Mouse (Mus musculus) liver, embryonic 15.5 days (tissue): ENCODE measurements around the gene Cdh6. TPM values are rescaled to one million over a fixed set of nuclear protein-coding genes. Genes with fewer than 3 reads are reported as not detected.

Experiments
- ATAC-seq: fragments of 200-750 bp; cut with Nextera tagmentation; 2 replicates; pipeline ENCODE4 v1.8.0; 2017; ENCODE audit warnings: moderate number of reproducible peaks, mild to moderate bottlenecking, moderate library complexity; ENCODE audit not compliant: insufficient read depth
- H3K27ac ChIP-seq: fragments of 300-500 bp; sonication (generic); replicated peaks from 2 replicates; pipeline ENCODE4 v1.5.1; 2015; ENCODE audit warnings: mild to moderate bottlenecking, inconsistent platforms
- H3K27me3 ChIP-seq: fragments of 300-500 bp; sonication (generic); 2 replicates; pipeline ENCODE4 v1.6.1; 2015; ENCODE audit warnings: mild to moderate bottlenecking, inconsistent platforms
- H3K36me3 ChIP-seq: fragments of 300-500 bp; sonication (generic); replicated peaks from 2 replicates; pipeline ENCODE4 v1.6.1; 2015; ENCODE audit warnings: moderate library complexity, mild to moderate bottlenecking, inconsistent platforms
- H3K4me1 ChIP-seq: fragments of 300-500 bp; sonication (generic); replicated peaks from 2 replicates; pipeline ENCODE4 v1.6.1; 2015; ENCODE audit warnings: inconsistent platforms
- H3K4me2 ChIP-seq: fragments of 300-500 bp; sonication (generic); 2 replicates; pipeline ENCODE4 v1.6.1; 2015; ENCODE audit warnings: moderate library complexity, mild to moderate bottlenecking, inconsistent platforms
- H3K4me3 ChIP-seq: fragments of 300-500 bp; sonication (generic); replicated peaks from 2 replicates; pipeline ENCODE4 v1.5.1; 2015; ENCODE audit warnings: mild to moderate bottlenecking, inconsistent platforms
- H3K9ac ChIP-seq: fragments of 300-500 bp; sonication (generic); 2 replicates; pipeline ENCODE4 v1.6.1; 2015; ENCODE audit warnings: moderate library complexity, mild to moderate bottlenecking, inconsistent platforms
- H3K9me3 ChIP-seq: fragments of 300-500 bp; sonication (generic); replicated peaks from 2 replicates; pipeline ENCODE4 v1.6.1; 2016; ENCODE audit warnings: inconsistent platforms
- WGBS: fragments of 180-500 bp; shearing (Covaris S2); methylation state at CpG from one replicate; pipeline ENCODE4 v1.1.7; 2015; ENCODE audit warnings: mixed read lengths; ENCODE audit not compliant: insufficient replicate concordance; 5-methylcytosine and 5-hydroxymethylcytosine counted together
- polyA plus RNA-seq: library from polyadenylated mRNA; unstranded; fragments of >200 nt; fragmentation: Nextera tagmentation; extraction: Ambion mirVana; gene quantifications from 2 replicates; pipeline ENCODE4 v1.2.1, GENCODE M21; 2015

The Cdh6 gene
- polyA plus RNA-seq: 0.07 and 0.15 TPM in 2 replicates

DNA sequence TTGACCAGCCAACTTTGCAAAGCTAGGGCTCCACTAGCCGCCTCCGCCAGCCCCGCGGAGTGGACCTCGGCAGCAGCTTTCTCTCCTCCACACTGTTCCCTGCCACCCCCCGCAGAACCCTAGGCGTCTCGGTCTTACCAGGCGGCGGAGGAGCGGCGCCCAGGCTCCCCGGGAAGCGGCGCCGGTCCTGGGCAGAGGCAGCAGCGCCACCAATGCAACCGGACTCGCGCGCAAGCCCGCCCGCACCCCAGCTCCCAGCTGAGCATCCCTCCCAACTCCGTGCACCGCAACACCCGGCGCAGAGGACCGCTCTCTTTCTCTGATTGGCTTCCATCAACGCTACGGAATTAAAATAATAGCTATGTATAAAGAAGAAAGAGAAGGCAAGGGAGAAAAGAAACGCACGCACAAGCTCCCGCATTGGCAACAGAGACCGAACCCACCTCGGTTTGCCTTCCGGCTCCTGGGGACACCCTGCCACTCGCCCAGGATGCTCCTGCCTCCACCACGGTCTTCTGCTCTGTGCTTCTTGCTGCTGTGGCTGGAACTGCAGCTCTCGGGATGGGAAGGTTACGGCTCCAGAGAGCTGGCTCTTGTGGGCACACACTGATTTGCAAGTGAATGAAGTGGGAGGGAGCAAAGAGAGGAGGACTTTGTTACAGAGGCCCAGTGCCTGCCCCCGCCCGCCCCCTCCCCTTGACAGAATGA lies at the start of gene Cdh6:
Gene Cdh6 (minus strand): TSS at position 605 of the 708 bp plus-strand sequence.
- H3K9me3 ChIP-seq: no peaks in the 10 kb centered on the region
- no peak within 1 kb of the TSS for H3K9ac ChIP-seq
- ATAC-seq: no peak
- peak within 1 kb of the TSS; percentile 26 for H3K4me3 ChIP-seq
- H3K36me3 ChIP-seq: no peaks in the 10 kb centered on the region
- 1% methylated on average over 42 of the region's 42 CpGs for WGBS
- H3K27me3 ChIP-seq: peaks cover 54% of the 10 kb centered on the region
- no peak within 1 kb of the TSS for H3K27ac ChIP-seq
- no peaks in the 10 kb centered on the region for H3K4me1 ChIP-seq
- peak within 1 kb of the TSS; percentile 53 for H3K4me2 ChIP-seq

DNA sequence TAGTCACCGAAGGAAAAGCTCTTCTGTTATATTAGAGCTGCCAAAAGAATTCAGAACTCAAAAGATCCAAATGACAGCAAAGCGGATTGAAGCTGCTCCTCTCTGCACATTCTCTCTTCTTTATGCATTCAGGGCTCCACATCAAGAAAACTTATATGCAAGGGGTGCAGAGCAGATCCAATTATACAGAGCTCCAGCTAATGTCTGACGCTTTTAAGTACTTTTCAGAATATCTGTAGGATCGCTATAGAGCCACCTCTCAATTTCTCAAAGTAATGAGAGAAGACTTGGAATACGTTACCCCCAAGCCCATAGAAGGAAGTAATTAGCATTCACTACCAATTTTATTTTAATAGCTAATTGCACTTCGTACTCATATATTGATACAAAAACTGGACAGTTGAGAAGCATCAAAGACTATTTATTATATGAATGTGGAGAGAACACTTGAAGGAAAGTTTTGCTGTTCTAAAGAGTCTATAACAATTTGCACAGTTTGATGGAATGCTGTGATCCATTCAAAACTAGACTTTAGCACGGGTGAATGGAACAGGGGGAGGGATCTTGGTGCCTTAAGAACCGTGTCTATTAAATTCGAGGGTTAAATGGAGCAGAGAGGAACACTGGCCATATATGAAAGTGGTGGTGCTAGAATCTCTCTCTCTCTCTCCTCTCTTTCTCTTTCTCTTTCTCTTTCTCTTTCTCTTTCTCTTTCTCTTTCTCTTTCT lies 46.4 kb upstream of the Cdh6 start:
- H3K4me1 ChIP-seq: no peaks in the 10 kb centered on the region
- no peaks in the 10 kb centered on the region for H3K36me3 ChIP-seq
- no peak overlapping the region for H3K9ac ChIP-seq
- H3K27ac ChIP-seq: no peak overlapping the region
- H3K9me3 ChIP-seq: no peaks in the 10 kb centered on the region
- no peaks in the 10 kb centered on the region for H3K27me3 ChIP-seq
- 67% methylated on average over 9 of the region's 9 CpGs for WGBS
- H3K4me2 ChIP-seq: no peak overlapping the region
- H3K4me3 ChIP-seq: no peak overlapping the region
- ATAC-seq: no peak

DNA sequence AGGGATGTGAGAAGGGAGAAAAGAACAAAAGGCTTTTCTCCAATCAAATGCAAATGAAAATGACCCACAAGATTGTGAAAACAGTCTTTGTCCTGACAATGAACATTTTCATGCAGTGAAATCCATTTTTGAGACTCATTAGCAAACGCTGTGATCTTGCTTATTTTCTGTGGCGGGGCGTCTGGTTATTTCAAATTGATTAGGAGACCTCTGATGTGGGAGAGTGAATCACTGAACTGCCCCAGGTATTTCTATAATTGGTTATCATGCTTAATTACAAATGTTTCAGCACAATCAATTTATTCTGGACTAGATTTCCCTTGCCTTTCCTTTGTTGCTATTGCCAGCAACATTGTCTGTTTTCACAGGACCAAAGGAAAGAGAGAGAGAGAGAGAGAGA lies 44.3 kb upstream of the Cdh6 start:
- no peak overlapping the region for H3K4me3 ChIP-seq
- no peak overlapping the region for H3K27ac ChIP-seq
- 73% methylated on average over 3 of the region's 3 CpGs for WGBS
- no peaks in the 10 kb centered on the region for H3K4me1 ChIP-seq
- no peaks in the 10 kb centered on the region for H3K36me3 ChIP-seq
- ATAC-seq: no peak
- no peak overlapping the region for H3K9ac ChIP-seq
- H3K4me2 ChIP-seq: no peak overlapping the region
- H3K9me3 ChIP-seq: no peaks in the 10 kb centered on the region
- H3K27me3 ChIP-seq: no peaks in the 10 kb centered on the region

DNA sequence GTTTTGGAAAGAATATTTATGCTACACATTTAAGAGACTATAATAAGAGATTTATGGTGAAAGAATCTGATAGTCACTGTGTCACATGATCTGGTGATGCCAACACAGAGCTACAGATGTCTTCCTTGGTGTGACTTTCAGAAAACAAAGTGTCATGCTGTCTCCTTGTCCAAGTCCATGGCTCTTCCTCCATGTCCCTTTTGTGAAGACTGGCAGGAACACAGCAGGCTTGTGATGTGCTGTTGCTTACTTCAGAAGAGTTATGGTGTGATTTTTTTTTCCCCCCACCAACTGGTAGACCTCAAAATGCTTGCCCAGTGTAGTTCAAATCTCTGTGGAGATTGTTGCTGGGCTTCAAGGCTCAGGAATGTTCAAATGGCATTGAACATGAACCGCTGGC lies 43.7 kb upstream of the Cdh6 start:
- H3K36me3 ChIP-seq: no peaks in the 10 kb centered on the region
- no peak overlapping the region for H3K4me2 ChIP-seq
- ATAC-seq: no peak
- H3K27ac ChIP-seq: no peak overlapping the region
- H3K4me1 ChIP-seq: no peaks in the 10 kb centered on the region
- H3K9ac ChIP-seq: no peak overlapping the region
- WGBS: 67% methylated on average over 1 of the region's 1 CpGs
- H3K27me3 ChIP-seq: no peaks in the 10 kb centered on the region
- H3K9me3 ChIP-seq: no peaks in the 10 kb centered on the region
- H3K4me3 ChIP-seq: no peak overlapping the region

DNA sequence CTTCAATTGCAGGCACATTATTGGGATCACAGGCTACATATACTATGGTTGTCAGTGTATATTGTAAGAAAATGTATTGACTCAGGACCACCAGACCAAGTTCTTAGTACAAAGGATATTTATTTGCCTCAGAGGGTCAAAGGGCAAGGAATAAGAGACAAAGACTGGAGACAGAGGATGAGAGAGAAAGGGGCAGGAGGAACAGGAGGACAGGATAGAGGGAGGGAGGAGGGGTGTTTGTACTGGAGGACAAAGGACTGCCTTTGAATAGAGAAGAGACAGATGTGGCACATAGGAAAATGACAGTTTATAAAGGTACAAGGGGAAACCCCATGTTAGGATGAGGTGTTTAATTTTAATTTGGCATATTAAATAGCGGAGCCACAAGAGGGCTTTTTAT lies 39.5 kb upstream of the Cdh6 start:
- Histone ChIP-seq H3K27me3 (no peaks in the 10 kb centered on the region), H3K9ac (no peak overlapping the region), H3K27ac (no peak overlapping the region), H3K9me3 (no peaks in the 10 kb centered on the region), H3K4me1 (no peaks in the 10 kb centered on the region), H3K4me2 (no peak overlapping the region), H3K36me3 (no peaks in the 10 kb centered on the region), H3K4me3 (no peak overlapping the region)
- 69% methylated on average over 1 of the region's 1 CpGs for WGBS
- no peak for ATAC-seq

DNA sequence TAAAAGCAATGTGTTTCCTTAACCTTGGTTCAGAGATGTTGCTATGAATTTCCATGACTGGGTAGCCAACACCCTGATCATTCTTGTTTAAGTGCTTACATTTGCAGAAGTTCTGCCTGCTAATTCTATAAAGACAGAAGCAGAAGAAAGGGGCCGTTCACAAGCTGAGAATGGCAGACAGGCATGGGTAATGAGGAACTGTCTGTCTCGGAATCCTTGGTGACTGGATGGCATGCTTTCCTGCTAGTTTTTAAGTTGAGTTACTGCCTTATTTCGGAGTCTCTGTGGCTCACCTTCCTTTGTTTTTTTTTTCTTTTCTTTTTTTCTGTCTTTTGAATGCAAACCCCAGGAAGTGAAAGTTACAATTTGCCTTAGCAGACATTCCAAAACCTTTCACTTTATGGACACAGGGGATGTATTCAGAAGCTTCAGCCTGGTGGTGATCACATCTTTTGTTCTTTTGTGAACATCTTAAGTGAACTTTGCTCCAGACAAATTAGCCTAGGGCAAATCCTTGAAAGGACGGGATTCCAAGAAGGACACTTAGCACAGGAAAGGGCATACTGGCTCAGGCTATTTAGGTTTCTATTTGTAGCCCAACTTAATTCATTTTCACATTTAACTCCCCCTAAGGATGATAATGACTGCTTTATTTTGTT lies 38.7 kb upstream of the Cdh6 start:
- no peak overlapping the region for H3K4me2 ChIP-seq
- no peaks in the 10 kb centered on the region for H3K4me1 ChIP-seq
- H3K36me3 ChIP-seq: no peaks in the 10 kb centered on the region
- no peaks in the 10 kb centered on the region for H3K9me3 ChIP-seq
- H3K9ac ChIP-seq: no peak overlapping the region
- WGBS: 29% methylated on average over 4 of the region's 4 CpGs
- H3K4me3 ChIP-seq: no peak overlapping the region
- ATAC-seq: no peak
- no peak overlapping the region for H3K27ac ChIP-seq
- H3K27me3 ChIP-seq: no peaks in the 10 kb centered on the region

DNA sequence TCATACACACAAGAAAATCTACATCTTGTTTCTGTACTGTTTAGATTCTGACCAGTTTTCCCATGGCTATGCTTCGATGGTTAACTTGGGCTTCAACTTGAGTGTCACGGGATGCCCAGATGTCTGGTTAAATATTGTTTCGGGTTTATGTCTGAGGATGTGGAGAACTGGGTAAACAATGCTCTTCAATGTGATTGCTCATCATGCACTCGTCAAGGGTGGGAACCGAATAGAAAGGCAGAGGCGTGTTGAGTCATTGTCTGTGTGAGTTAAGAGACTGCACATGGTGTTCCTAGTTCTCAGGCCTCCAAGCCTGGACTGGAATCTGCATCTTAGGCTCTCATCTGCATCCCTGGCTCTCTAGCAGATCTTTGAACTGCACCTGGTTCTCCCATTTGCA lies 36.7 kb upstream of the Cdh6 start:
- 61% methylated on average over 6 of the region's 6 CpGs for WGBS
- Histone ChIP-seq H3K9me3 (no peaks in the 10 kb centered on the region), H3K4me3 (no peak overlapping the region), H3K36me3 (no peaks in the 10 kb centered on the region), H3K27me3 (no peaks in the 10 kb centered on the region), H3K27ac (no peak overlapping the region), H3K9ac (no peak overlapping the region), H3K4me1 (no peaks in the 10 kb centered on the region), H3K4me2 (no peak overlapping the region)
- ATAC-seq: no peak

DNA sequence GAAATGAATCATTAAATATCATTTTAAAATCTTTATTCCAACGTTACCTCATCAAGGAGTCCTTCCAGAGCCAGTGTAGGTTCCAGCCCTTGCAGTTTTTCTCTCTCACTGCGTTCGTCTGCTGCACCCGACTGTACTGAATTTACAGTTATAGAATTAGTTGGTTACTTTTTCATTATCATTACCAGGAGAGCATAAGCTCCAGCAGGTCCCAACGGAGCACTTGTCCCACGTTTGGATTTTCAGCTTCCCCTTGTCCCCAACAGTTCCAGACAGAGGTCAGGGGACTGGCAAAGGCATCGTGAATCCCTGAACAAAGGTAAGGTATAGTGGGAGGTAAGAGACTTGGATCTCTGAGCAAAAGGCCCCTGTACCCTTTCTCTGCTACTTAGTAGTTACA lies 35.2 kb upstream of the Cdh6 start:
- no peak overlapping the region for H3K4me3 ChIP-seq
- WGBS: 68% methylated on average over 7 of the region's 7 CpGs
- H3K4me2 ChIP-seq: no peak overlapping the region
- no peaks in the 10 kb centered on the region for H3K27me3 ChIP-seq
- no peak for ATAC-seq
- no peaks in the 10 kb centered on the region for H3K9me3 ChIP-seq
- no peaks in the 10 kb centered on the region for H3K4me1 ChIP-seq
- H3K27ac ChIP-seq: no peak overlapping the region
- H3K9ac ChIP-seq: no peak overlapping the region
- H3K36me3 ChIP-seq: no peaks in the 10 kb centered on the region

DNA sequence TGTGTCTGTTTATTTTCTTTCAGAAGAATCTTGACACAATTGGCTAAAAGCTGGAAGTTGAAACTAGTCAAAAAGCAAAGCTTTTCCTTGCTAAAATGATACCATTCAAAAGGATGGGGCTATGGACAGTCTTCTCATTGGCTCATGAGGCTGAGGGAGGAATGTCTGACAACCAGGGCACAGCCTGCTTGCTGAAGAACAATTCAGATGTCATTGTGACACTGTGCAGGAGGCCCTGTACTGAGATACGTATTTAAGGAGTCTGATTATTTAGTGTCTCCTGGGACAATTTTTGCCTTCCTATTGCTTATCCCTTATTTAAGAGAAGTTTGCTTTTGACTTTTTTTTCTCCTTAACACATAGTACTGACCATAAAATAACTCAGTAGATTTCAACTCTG lies 22.8 kb upstream of the Cdh6 start:
- Histone ChIP-seq H3K4me1 (no peaks in the 10 kb centered on the region), H3K27ac (no peak overlapping the region), H3K9me3 (no peaks in the 10 kb centered on the region), H3K4me2 (no peak overlapping the region), H3K4me3 (no peak overlapping the region), H3K27me3 (no peaks in the 10 kb centered on the region), H3K36me3 (no peaks in the 10 kb centered on the region), H3K9ac (no peak overlapping the region)
- WGBS: 41% methylated on average over 1 of the region's 1 CpGs
- ATAC-seq: no peak

DNA sequence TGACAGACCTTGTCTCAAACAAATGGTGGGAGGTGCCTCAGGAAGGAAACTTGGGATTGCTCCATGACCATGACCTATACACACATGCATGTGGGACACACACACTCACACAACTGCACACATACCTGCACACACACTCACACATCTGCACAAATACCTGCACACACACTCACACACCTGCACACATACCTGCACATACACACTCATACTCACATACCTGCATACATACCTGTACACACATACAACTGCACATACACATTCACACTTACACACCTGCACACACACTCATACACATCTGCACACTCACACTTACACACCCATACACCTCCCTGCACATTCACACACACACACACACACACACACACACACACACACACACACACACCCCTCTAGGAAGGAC lies 20.6 kb upstream of the Cdh6 start:
- Histone ChIP-seq H3K4me3 (no peak overlapping the region), H3K27ac (no peak overlapping the region), H3K9ac (no peak overlapping the region), H3K4me2 (no peak overlapping the region), H3K27me3 (no peaks in the 10 kb centered on the region), H3K4me1 (no peaks in the 10 kb centered on the region), H3K9me3 (no peaks in the 10 kb centered on the region), H3K36me3 (no peaks in the 10 kb centered on the region)
- ATAC-seq: no peak

DNA sequence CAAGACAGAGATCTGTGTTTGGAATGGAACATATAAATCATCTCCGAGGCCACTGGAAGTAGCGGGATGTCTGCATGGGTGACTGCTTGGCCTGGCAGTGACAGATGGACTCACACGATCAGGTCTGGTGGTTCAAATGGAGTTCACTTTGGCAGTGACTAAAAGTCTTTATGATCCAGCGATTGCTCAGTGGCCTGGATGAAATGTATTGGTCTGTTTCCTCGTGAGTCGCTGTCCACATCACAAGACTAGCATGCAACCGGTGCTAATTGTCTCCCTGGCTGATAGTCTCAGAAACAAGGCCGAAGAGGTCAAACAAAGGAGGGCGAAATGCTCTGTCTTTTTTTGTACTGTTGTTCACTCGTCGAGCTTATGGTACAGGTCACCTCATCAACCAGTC lies 19.6 kb upstream of the Cdh6 start:
- no peak overlapping the region for H3K9ac ChIP-seq
- WGBS: 66% methylated on average over 11 of the region's 11 CpGs
- no peaks in the 10 kb centered on the region for H3K27me3 ChIP-seq
- ATAC-seq: no peak
- no peak overlapping the region for H3K27ac ChIP-seq
- no peaks in the 10 kb centered on the region for H3K9me3 ChIP-seq
- no peak overlapping the region for H3K4me3 ChIP-seq
- H3K36me3 ChIP-seq: no peaks in the 10 kb centered on the region
- H3K4me2 ChIP-seq: no peak overlapping the region
- no peaks in the 10 kb centered on the region for H3K4me1 ChIP-seq
